Mouse (Mus musculus): ENCODE data around the gene Tti1.

DNA sequence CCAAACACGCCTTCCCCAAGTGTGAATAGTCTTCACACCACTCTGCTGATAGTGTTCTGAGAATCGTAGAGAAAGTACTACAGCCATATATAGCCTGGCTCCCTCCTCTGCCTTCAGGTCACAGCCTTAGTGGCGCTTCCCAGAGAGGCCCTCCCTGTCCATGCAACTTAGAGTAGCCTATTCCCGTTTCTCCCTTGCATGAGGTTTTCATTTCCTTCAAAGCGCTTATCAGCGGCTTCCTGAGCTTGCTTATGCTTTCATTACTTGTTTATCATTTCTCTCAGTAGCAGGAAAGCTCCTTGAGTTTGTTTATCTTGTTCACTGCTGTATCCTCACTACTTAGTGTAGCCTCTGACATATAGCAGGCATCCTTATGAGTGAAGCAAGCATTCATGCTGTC, 23.6 kb downstream of the Tti1 start:
- TF ChIP-seq CTCF (IDR thresholded peaks at IDR 0.05; ENCODE audit: borderline replicate concordance, insufficient read depth, low read length) (no peak), POLR2A (IDR thresholded peaks at IDR 0.05; ENCODE audit: low read depth, low read length) (no peak)

Measured in embryonic fibroblast, embryonic 13.5 days (primary cell).